Mouse (Mus musculus) erythroblast, adult 5-6 weeks (primary cell): ENCODE measurements around the gene Atp1a1. TPM values are rescaled to one million over a fixed set of nuclear protein-coding genes. Genes with fewer than 3 reads are reported as not detected.

Source experiments
- total RNA-seq, 2 experiments: library from RNA; stranded (forward) in 1 of 2; stranded (reverse) in 1 of 2; fragments of 150-400 nt in 1 of 2; fragments of 200-764, 138-1000 nt in 1 of 2; gene quantifications; 2 replicates each; pipeline versions ENCODE4 v1.2.3 to v1.2.4; 2015 to 2017; ENCODE audit warnings: low replicate concordance in 2 of 2

Atp1a1 gene
- total RNA-seq, 2 experiments from 2014 or later, result 24.4 to 36.5 TPM

Other genes starting within 250 kb of the Atp1a1 start
- 0.84 and 0.96 TPM in 2 replicates for gene Igsf3, start 227.6 kb downstream of the Atp1a1 start, total RNA-seq (2015; ENCODE audit: low replicate concordance)
- 1.4 and 2.8 TPM in 2 replicates for gene Igsf3, start 227.6 kb downstream of the Atp1a1 start, total RNA-seq (2017; ENCODE audit: low replicate concordance)
- gene Mab21l3, start 244.3 kb upstream of the Atp1a1 start, total RNA-seq (2015; ENCODE audit: low replicate concordance), result not detected in 2 replicates
- not detected in 2 replicates for gene Mab21l3, start 244.3 kb upstream of the Atp1a1 start, total RNA-seq (2017; ENCODE audit: low replicate concordance)